Mouse (Mus musculus) myocyte (in vitro differentiated cells): ENCODE results near the gene Itga11.

Experiments
- E2F4 ChIP-seq: IDR thresholded peaks from one replicate; pipeline ENCODE4 v1.6.1; 2011; ENCODE audit warnings: mild to moderate bottlenecking, control low read depth, moderate library complexity; ENCODE audit not compliant: insufficient read depth
- MAX ChIP-seq: IDR thresholded peaks from one replicate; pipeline ENCODE4 v1.6.1; 2011; ENCODE audit warnings: low read depth, mild to moderate bottlenecking, control low read depth
- MYOG ChIP-seq, 3 experiments: IDR thresholded peaks; one replicate each; pipeline ENCODE4 v1.6.1; 2011; ENCODE audit warnings: control low read depth in 2 of 3, low read depth in 2 of 3, mild to moderate bottlenecking in 2 of 3; ENCODE audit not compliant: insufficient read length in 2 of 3, control insufficient read depth in 1 of 3, insufficient read depth in 1 of 3
- POLR2A ChIP-seq: IDR thresholded peaks from one replicate; pipeline ENCODE4 v1.6.1; 2011; ENCODE audit warnings: low read depth, mild to moderate bottlenecking, control low read depth, moderate library complexity; ENCODE audit not compliant: insufficient read length
- POLR2AphosphoS2 ChIP-seq: IDR thresholded peaks from one replicate; pipeline ENCODE4 v1.6.1; 2011; ENCODE audit warnings: low read depth, control low read depth; ENCODE audit not compliant: insufficient read length
- USF1 ChIP-seq: IDR thresholded peaks from one replicate; pipeline ENCODE4 v1.6.1; 2011; ENCODE audit warnings: low read depth, mild to moderate bottlenecking, control low read depth, moderate library complexity

DNA sequence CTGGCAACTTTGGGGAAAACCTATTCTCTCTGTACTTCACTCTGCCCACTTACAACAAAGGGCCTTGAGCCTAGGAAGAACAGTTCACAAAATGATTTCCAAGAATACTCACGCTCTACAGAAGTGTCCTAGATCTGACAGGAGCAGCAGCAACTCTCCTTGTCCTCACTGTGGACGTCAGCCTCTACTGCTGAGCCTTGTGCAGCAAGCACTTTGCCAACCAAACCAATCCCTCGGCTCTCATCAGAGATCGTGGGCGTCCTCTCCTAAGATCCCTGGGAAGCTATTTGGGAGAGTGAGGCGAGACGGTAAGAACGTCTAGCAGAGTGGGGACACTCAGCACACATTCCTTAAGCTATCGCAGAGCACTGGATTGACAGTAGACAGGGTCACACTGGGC is 17.6 kb downstream of the Itga11 start:
- TF ChIP-seq POLR2A (no peak), USF1 (no peak), MYOG (IDR thresholded peaks at IDR 0.05; ENCODE audit: control insufficient read depth in 1 of 3, insufficient read depth in 1 of 3, insufficient read length in 2 of 3, low read depth in 2 of 3) (no peak), MAX (no peak), POLR2AphosphoS2 (no peak), E2F4 (no peak)
